Mouse (Mus musculus): ENCODE measurements at regions not wholly inside any gene's neighbourhood (a gene's known extent, or its start where the extent isn't known, plus 50 kb on each side); places are given as distances from the start of the nearest gene placed in this dataset.

GRCm38 (mm10) chr16:78057549-78057948 is 243.7 kb upstream of the Cxadr start:
- TF ChIP-seq CTCF (conservative IDR thresholded peaks at IDR 0.05; ENCODE audit: low read length) (no peak), POU5F1 (IDR thresholded peaks at IDR 0.05; ENCODE audit: borderline replicate concordance, low read length) (no peak)

All from E14TG2a.4 (cell line).